Mouse (Mus musculus) bone marrow macrophage, adult 2 months (primary cell): ENCODE data around the gene Mapt.

Experiments
- CTCF ChIP-seq: IDR thresholded peaks from 2 replicates; pipeline ENCODE4 v1.5.1; 2012; ENCODE audit warnings: low read depth, mild to moderate bottlenecking, low read length, moderate library complexity
- POLR2A ChIP-seq: IDR thresholded peaks from 2 replicates; pipeline ENCODE4 v1.6.1; 2012; ENCODE audit warnings: mild to moderate bottlenecking, low read depth, low read length, borderline replicate concordance

DNA sequence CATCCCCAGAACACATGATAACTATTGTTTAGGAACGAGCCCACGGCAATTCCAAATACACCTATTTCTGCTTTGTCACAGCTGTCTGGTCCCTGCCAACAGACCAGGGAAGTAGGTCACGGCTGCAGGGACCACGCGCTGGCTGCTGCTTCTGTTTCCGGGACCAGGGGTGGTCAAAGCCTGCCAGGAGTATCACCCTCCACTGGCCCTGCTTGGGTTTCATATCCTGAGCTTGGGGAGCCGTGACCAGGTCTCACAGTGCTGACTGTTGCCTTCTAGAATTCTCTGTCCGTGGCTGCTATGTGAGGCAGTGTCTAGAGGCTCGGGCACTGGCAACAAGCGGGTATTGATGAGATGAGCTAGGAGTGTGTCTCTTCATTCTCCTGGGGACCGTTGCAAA lies 36.2 kb downstream of the Mapt start:
- TF ChIP-seq POLR2A (no peak), CTCF (no peak)
